Mouse (Mus musculus): ENCODE data around the gene Clip3.

- TF ChIP-seq ZC3H11A (IDR thresholded peaks at IDR 0.05; ENCODE audit: borderline replicate concordance, low read depth, low read length) (no peak), HCFC1 (IDR thresholded peaks at IDR 0.05; ENCODE audit: borderline replicate concordance, insufficient read depth, low read length) (no peak)
Measured at GRCm38 (mm10) chr7:30353279-30353822, 61.8 kb downstream of the Clip3 start.

All from ES-E14 (cell line).